Mouse (Mus musculus): Measurements from ENCODE around the gene Scaf4.

The Scaf4 gene

GRCm38 (mm10) chr16:90283905-90284891 is at the start of gene Scaf4:
Scaf4 (minus strand) TSS chr16:90284503.
- DNase-seq, result peak; percentile 95

- DNase-seq, result no peak
These were observed 48.2 kb upstream of the Scaf4 start for GRCm38 (mm10) chr16:90332553-90332952.

- DNase-seq, result no peak
These were observed 46.7 kb upstream of the Scaf4 start for GRCm38 (mm10) chr16:90330979-90331378.

- DNase-seq, result no peak
These were observed 45.2 kb upstream of the Scaf4 start for GRCm38 (mm10) chr16:90329511-90329910.

GRCm38 (mm10) chr16:90322850-90323528 is 38.7 kb upstream of the Scaf4 start:
- DNase-seq, result peak; percentile 60

- DNase-seq, result no peak
These were observed 35.0 kb upstream of the Scaf4 start for GRCm38 (mm10) chr16:90319321-90319720.

GRCm38 (mm10) chr16:90318372-90318926 is 34.1 kb upstream of the Scaf4 start:
- DNase-seq, result no peak

- no peak for DNase-seq
These were observed 33.5 kb upstream of the Scaf4 start for GRCm38 (mm10) chr16:90317777-90318176.

GRCm38 (mm10) chr16:90315881-90316280 is 31.6 kb upstream of the Scaf4 start:
- DNase-seq, result no peak

- DNase-seq, result peak; percentile 3
These were observed 28.3 kb upstream of the Scaf4 start for GRCm38 (mm10) chr16:90312449-90313082.

GRCm38 (mm10) chr16:90310488-90311135 is 26.3 kb upstream of the Scaf4 start:
- DNase-seq, result no peak

GRCm38 (mm10) chr16:90309784-90310183 is 25.5 kb upstream of the Scaf4 start:
- no peak for DNase-seq

GRCm38 (mm10) chr16:90303988-90304299 is 19.6 kb upstream of the Scaf4 start:
- DNase-seq, result no peak

- DNase-seq, result no peak
These were observed 19.1 kb upstream of the Scaf4 start for GRCm38 (mm10) chr16:90303286-90303987.

- no peak for DNase-seq
These were observed 17.4 kb upstream of the Scaf4 start for GRCm38 (mm10) chr16:90301706-90302105.

GRCm38 (mm10) chr16:90300896-90301295 is 16.6 kb upstream of the Scaf4 start:
- no peak for DNase-seq

- no peak for DNase-seq
These were observed 15.3 kb upstream of the Scaf4 start for GRCm38 (mm10) chr16:90299591-90299990.

GRCm38 (mm10) chr16:90298426-90299300 is 14.4 kb upstream of the Scaf4 start:
- DNase-seq, result no peak

- no peak for DNase-seq
These were observed 13.4 kb upstream of the Scaf4 start for GRCm38 (mm10) chr16:90297479-90298425.

- DNase-seq, result no peak
These were observed 7.4 kb upstream of the Scaf4 start for GRCm38 (mm10) chr16:90291675-90292074.
